Mouse (Mus musculus): Measurements from ENCODE around the gene Oxld1.
"Not testable (repeated sequence)": the region's sequence is repeated elsewhere in the genome, so short reads cannot be mapped to it uniquely, and the experiment has no call there.

The Oxld1 gene

GRCm38 (mm10) chr11:120437152-120437856, 20.6 kb downstream of the Oxld1 start, which contains the start of gene Nploc4:
Nploc4 (minus strand) TSS chr11:120437708.
- intact Hi-C loops (cut with DNase I): no loop called here

GRCm38 (mm10) chr11:120426727-120427126, 31.1 kb downstream of the Oxld1 start:
- intact Hi-C loops (cut with DNase I): loop anchor here (5.0 kb wide), 1 partner anchor 44 kb away; no protein-coding TSS in a partner anchor

GRCm38 (mm10) chr11:120423569-120424295, 34.1 kb downstream of the Oxld1 start:
- intact Hi-C loops (cut with DNase I): no loop called here

- intact Hi-C loops (cut with DNase I): no loop called here
Measured at GRCm38 (mm10) chr11:120422651-120423568, 35.0 kb downstream of the Oxld1 start.

- intact Hi-C loops (cut with DNase I): no loop called here
Measured at GRCm38 (mm10) chr11:120418592-120418991, 39.3 kb downstream of the Oxld1 start.

GRCm38 (mm10) chr11:120417852-120418251, 40.0 kb downstream of the Oxld1 start:
- intact Hi-C loops (cut with DNase I): no loop called here

- intact Hi-C loops (cut with DNase I): not testable (repeated sequence)
Measured at GRCm38 (mm10) chr11:120413621-120414020, 44.2 kb downstream of the Oxld1 start.
